Mouse (Mus musculus) lung, postnatal 0 days (tissue): ENCODE data around the gene Parp9.

Experiments used
- CTCF ChIP-seq: IDR thresholded peaks from 2 replicates; pipeline ENCODE4 v1.5.1; 2016; ENCODE audit warnings: antibody characterized with exemption, mild to moderate bottlenecking
- EP300 ChIP-seq: IDR thresholded peaks from 2 replicates; pipeline ENCODE4 v1.6.1; 2016; ENCODE audit warnings: antibody characterized with exemption, mild to moderate bottlenecking, control low read depth

GRCm38 (mm10) chr16:35904121-35904736 is 34.0 kb upstream of the Parp9 start:
- no peak for TF ChIP-seq CTCF
- no peak for TF ChIP-seq EP300
